Mouse (Mus musculus) gastrocnemius, adult 2 months (tissue): ENCODE measurements around the gene Sardh. TPM values are rescaled to one million over a fixed set of nuclear protein-coding genes. Genes with fewer than 3 reads are reported as not detected.

Source experiments
- DNase-seq: peaks from one replicate; pipeline ENCODE4 v3.0.0; 2022
- H3K27ac ChIP-seq: fragments of 200-600 bp; 2 replicates; pipeline ENCODE4 v1.8.1; 2022; ENCODE audit warnings: mild to moderate bottlenecking
- H3K4me3 ChIP-seq: fragments of 200-600 bp; 2 replicates; pipeline ENCODE4 v1.8.1; 2022; ENCODE audit warnings: mild to moderate bottlenecking, moderate library complexity
- CTCF ChIP-seq: fragments of 200-600 bp; IDR thresholded peaks from 2 replicates; pipeline ENCODE4 v1.8.1; 2022; ENCODE audit warnings: antibody characterized with exemption, mild to moderate bottlenecking, moderate library complexity
- intact Hi-C: fragments of 180-260 bp; cut with DNase I; formaldehyde crosslinking; loops from one replicate; pipeline ENCODE4 v1.15.1; 2025
- total RNA-seq, 2 experiments: library from RNA; stranded (reverse); gene quantifications; 2 replicates each; pipeline ENCODE4 v1.2.3; 2021

Gene Sardh
- total RNA-seq, 2 experiments from 2014 or later = 0.84 to 1.2 TPM

GRCm38 (mm10) chr2:27154466-27155185 lies 93.5 kb downstream of the Sardh start:
- DNase-seq = no peak
- TF ChIP-seq CTCF = no peak
- intact Hi-C loops = no loop called here
- no peak overlapping the region for H3K27ac ChIP-seq
- no peak overlapping the region for H3K4me3 ChIP-seq

GRCm38 (mm10) chr2:27149457-27149856 lies 98.7 kb downstream of the Sardh start:
- intact Hi-C loops = no loop called here
- H3K4me3 ChIP-seq = no peak overlapping the region
- DNase-seq = no peak
- TF ChIP-seq CTCF = no peak
- H3K27ac ChIP-seq = no peak overlapping the region

GRCm38 (mm10) chr2:27146840-27147239 lies 101.3 kb downstream of the Sardh start:
- TF ChIP-seq CTCF = no peak
- no peak for DNase-seq
- intact Hi-C loops = no loop called here
- Histone ChIP-seq H3K27ac (no peak overlapping the region), H3K4me3 (no peak overlapping the region)

- intact Hi-C loops = no loop called here
- DNase-seq = no peak
- no peak overlapping the region for H3K4me3 ChIP-seq
- no peak overlapping the region for H3K27ac ChIP-seq
- TF ChIP-seq CTCF = no peak
These were observed 103.2 kb downstream of the Sardh start for GRCm38 (mm10) chr2:27144957-27145356.

- intact Hi-C loops = no loop called here
- TF ChIP-seq CTCF = no peak
- peak; percentile 44 for DNase-seq
- Histone ChIP-seq H3K27ac (no peak within 1 kb of the TSS), H3K4me3 (peak within 1 kb of the TSS; percentile 60)
These were observed 106.0 kb downstream of the Sardh start, which contains the start of gene Fam163b for GRCm38 (mm10) chr2:27141950-27142693. Gene Fam163b (minus strand): TSS chr2:27142491.

Other genes with a start within 250 kb of the Sardh start
- gene Cacfd1, start 238.4 kb downstream of the Sardh start, total RNA-seq = 10 to 100 TPM; 34.9 to 36.2 TPM
- gene Slc2a6, start 220.3 kb downstream of the Sardh start, total RNA-seq = not detected
- gene Mymk, start 176.2 kb downstream of the Sardh start, total RNA-seq = under 1 TPM in 1 of 2 experiments, not detected in 1; 0.36 TPM
- 1 to 10 TPM; 2.9 to 9.8 TPM for gene Adamtsl2, start 169.0 kb downstream of the Sardh start, total RNA-seq
- not detected for gene Fam163b, start 105.8 kb downstream of the Sardh start, total RNA-seq
- not detected for gene Dbh, start 83.1 kb downstream of the Sardh start, total RNA-seq
- gene Vav2, start 178.7 kb upstream of the Sardh start, total RNA-seq = 1 to 10 TPM; 2.0 to 4.3 TPM
- gene Brd3os, start 194.0 kb upstream of the Sardh start, total RNA-seq = 1 to 10 TPM in 1 of 2 experiments, under 1 TPM in 1; 0.61 to 1.0 TPM